Mouse (Mus musculus) heart, adult 18-20 months (tissue): Measurements from ENCODE around the gene Skp2. TPM values are rescaled to one million over a fixed set of nuclear protein-coding genes. Genes with fewer than 3 reads are reported as not detected.
"Not testable (repeated sequence)": the region's sequence is repeated elsewhere in the genome, so short reads cannot be mapped to it uniquely, and the experiment has no call there.

Experiments
- DNase-seq, 2 experiments: peaks; one replicate each; pipeline ENCODE4 v3.0.0; 2021 to 2022; ENCODE audit warnings: mixed read lengths in 1 of 2
- long read RNA-seq, 2 experiments: library from polyadenylated mRNA; stranded (forward); transcript quantifications; one replicate each; pipeline ENCODE4 v2.0.0; 2021
- total RNA-seq, 2 experiments: library from RNA; stranded (reverse); gene quantifications; 2 replicates each; pipeline ENCODE4 v1.2.3; 2021

Skp2 gene
- total RNA-seq = under 1 TPM; 0.59 to 0.69 TPM
- long read RNA-seq, experiment 1, partial matches to known transcripts = 0 of 3 reads
- long read RNA-seq, experiment 1, other reads (novel, unspliced or antisense) = 1 of 3 reads
- long read RNA-seq, experiment 2 = 0 reads

DNA sequence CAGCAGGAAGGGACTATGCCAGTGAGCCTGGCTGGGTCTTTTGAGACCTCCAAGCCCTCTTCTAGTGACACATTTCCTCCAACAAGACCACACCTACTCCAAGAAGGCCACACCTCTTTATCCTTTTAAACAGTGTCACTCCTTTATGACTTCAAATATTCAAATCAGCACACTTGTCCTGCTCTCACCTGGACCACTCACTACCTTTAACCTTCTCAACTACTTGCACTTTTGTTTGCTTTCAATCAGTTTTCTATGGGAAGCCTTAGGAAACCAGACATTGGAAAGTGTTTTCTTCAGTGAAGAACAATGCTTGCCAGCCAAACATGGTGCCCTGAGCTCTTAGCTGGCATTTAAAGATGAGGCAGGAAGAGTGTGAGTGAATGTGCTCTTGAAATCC, at the start of gene Skp2:
Gene Skp2, minus strand, starts transcription at position 101 of the 400 bp plus-strand sequence.
- DNase-seq = no peak

DNA sequence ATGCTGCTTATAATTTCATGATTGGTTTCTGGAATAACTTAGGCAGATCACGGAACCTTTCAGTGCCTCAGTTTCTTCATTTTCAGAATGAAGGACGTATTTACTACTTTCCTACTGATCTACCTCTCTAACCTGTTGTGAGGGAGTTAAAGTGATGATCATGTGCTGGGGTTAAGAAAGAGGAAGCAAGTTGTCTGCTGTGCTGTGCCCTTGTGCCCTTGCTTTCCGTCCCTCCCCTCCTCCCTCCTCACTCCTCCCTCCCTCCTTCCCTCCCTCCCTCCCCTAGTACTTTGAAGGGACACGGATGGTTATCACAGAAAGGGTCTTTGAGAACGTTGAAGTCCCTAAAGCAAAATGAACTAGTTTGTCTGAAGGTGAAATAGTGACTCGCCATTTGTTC, 43.2 kb upstream of the Skp2 start:
- DNase-seq = no peak

DNA sequence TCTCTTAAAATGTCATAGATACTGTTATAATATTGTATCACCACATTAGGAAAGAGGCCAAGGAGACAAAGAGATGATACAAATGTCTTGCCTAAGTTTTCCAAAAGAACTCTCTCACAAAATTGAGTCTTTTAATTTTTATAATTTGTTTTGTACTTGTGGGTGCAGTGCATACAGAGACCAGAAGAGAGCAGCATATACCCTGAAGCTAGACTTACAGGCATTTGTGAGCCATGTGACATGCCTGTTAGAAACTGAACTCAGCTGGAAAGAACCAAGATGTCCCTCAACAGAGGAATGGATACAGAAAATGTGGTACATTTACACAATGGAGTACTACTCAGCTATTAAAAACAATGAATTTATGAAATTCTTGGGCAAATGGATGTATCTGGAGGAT, 37.5 kb upstream of the Skp2 start:
- not testable (repeated sequence) for DNase-seq

DNA sequence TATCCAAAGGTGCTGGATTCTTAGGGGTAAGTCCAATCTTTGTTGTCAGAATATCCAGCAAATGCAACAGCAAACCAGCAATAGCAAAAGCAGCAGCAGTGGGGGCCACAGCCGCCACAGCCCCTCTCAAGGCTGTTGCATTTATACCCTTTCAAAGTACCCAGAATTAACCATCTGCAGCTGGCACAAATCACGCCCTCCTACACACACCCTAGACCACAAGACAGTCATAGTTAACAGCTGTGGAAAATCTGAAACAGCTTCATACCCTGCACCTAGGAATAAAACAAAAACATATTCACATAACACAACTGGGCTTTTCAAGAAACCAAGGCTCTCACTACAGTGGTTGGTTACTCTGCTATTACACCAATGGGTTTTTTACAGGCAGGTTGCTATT, 34.6 kb upstream of the Skp2 start:
- DNase-seq = no peak

DNA sequence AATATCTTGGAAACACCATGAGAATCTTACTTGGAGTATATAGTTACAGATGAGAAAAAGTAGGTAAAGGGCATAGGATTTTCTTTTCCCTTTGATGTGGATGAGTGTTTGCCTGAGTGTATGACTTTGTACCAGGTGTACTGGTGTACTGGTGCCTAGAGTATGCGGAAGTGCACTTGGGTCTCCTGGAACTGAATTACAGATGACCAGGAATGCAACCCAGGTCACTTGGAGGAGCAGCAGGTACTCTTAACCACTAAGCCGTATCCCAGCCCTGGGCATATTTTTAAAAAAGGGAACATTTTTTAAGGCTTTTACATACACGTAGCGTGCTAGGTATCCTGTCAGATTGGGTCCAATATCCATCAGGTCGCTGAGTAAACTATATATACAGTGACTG, 28.8 kb upstream of the Skp2 start:
- DNase-seq = no peak

DNA sequence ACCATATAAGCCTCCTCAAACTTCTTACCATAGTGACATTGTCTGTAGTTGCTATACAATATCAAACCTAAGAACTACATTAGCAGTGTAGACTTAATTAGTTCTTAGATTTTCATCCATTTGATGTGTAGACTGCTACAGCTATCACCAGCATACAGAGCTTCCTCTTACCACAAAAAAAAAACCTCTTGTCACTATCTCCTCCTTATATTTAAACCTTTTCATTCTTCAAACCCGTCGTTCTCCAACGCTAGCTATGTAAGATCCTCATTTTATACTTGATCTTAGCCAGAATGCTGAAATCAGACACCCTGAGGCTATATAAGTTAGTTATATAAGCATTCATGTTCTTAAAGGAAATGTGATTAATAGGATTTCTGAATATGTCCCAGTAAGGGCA, 21.8 kb upstream of the Skp2 start:
- DNase-seq = no peak

DNA sequence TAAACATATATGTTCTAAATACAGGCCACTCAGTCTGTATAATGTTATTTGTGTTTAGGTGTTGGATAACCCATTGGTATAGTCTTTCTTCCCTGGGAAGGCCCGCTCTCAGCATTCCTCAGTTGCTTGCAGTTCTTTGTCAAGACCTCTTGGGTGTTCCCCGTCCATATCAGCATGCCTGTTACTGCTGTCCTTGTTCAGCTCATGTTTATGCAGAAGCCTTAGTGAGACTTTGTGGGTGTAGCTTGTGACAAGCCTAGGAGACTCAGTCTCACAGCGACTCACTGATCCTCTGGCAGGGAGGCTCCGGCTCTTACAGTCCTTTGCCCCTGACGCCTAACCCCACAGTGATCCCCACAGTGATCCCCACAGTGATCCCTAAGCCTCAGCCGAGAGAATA, 8.9 kb upstream of the Skp2 start:
- no peak for DNase-seq

DNA sequence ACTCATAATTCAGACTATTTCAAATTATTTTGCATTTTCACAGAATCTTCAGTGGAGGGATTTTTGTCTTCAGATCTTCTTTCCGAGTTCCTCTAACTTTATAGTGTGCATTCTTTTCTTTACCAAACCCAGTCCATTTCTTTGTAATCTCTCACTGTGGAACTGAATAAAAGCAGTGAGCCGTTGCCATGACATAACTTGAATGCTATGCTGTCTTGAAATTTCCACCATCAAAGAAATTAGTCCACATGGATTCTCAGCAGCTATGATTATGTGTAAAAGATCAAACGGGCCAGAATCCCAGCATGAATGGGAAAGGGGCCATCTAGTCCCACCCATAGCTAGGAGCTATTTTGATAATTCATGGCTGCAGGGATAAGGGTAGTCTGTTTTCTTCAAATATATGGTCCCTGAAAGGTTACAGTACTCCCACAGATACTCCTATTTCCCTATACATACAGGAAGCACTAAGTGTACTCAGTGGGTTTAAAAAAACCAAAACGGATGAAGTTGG, 7.4 kb upstream of the Skp2 start:
- DNase-seq = no peak

DNA sequence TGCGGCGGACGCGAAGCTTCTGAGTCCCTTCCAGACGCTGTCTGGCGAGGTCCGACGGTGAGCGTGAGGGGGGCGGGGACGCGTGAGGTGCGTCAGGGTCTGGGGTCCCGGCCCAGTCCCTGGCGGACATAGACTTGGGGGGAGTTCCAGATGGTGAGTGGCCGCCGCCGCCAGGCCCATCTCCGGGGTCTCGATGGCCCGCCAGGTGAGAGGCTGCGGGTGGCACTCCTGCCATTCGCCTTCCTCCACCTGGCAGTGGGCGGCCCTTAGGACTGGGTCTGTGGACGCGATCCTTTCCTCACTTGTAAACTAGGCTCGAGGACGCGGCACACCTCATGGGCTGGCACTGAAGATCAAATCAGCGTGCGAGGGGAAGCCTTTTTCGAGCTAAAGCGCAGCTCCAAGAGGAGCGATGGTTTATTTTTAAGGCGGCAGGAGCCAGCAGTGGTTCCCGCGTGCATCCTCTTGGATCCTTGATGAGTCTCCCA, 14.5 kb downstream of the Skp2 start:
- DNase-seq = no peak

DNA sequence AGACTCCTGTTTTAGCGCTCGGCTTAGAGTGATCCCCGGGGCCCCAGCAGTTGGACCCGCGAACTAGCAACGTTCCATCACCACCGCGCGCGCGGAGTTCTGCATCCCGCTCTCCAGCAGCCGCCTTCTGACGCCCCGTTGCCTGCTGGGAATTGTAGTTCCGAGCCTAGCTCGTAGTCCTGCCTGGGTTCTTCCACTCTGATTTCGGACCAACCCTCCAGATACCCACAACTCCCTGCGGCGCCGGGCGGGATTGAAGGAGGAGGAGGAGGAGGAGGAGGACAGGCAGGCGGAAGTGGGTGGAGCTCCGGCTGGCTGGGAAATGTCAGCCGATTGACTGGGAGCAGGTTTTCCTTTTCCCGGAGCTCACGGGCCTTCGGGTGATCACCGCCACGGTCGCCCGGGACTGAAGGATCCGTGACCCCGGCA, 15.0 kb downstream of the Skp2 start, which contains the start of gene Lmbrd2:
Gene Lmbrd2, plus strand, starts transcription at position 299 of the 429 bp plus-strand sequence.
- DNase-seq = peak; percentile 99

DNA sequence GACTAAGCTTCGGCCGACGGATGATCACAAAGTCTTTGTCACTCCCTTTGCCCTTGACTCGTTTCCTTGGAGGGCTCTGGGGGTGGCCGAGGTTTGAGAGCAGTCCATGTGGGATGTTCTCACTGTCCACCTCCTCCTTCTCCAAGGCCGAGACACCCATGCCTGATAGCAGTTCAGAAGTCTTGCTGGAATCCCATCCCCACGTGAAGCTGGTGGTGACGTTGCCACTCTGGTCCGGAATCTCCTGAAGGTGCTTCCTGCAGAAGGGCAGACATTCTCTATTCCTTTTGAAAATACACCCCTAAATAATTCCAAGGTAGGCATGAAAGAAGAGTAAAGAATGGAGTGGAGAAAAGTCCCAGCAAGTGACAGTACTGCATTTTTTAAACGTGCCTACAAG, 15.8 kb downstream of the Skp2 start:
- DNase-seq = no peak

DNA sequence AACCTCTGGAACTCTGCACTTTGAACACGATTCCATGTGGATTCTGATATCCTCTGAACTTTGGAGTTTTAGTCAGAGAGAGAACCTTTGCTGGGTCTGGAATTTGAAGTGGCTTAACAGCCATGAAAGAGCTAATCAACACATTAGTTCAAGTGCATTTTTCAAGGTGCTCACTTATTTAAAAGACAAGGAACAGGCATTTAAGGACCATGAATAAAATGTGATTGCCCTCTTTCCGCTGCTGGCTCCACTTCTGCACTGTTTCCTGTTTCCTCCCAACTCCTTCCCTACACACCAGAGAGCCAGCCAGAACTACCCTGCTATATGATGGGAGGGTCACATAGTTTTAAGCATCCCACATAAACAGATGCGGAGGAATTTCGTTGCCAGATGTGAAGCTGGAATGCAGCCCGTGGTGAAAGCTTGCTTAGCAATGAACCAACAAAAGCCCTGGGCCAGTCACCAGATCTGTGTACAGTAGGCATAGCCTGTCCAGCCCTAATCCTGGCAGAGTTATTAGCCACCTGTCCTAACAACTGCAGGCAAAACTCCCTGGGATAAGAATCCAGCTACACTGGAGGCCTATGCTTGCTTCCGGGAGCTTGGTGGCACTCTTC, 20.2 kb downstream of the Skp2 start:
- peak; percentile 35 to 42 for DNase-seq

DNA sequence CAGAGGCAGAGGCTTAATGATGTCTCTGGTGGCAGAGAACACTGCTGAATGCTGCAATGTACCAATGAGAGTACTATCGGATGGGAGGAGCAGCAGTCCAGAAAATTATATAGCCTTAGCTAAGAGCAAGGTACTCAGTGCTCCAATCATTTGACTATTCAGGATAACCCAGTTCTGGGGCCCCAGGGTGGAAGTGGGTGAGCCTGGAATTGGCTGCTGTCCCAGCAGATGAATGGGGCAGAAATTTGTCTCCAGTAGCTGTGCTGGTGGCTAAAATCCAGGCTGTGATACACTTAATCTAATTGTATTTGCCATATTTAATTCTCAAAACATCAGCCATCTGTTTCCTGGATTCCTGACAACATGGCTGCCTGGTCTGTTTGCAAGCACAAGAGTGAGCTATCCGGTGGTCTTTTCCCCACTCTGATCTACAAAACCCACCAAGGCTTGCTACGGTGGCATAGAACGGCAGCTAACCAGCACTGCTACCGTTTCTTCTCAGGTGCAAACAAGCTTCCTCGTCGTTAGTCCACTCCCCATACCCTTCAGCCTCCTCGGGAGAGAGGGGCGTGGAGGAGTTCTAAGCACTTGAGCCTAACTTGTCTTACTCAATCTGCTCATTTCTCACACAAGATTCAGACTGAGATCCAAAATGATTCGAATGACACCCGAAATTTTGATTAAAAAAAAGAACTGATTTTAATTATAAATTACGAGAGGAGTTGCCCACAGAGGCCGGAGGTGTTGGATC, 22.4 kb downstream of the Skp2 start:
- peak in 1 of 2 experiments; percentile 24 for DNase-seq

DNA sequence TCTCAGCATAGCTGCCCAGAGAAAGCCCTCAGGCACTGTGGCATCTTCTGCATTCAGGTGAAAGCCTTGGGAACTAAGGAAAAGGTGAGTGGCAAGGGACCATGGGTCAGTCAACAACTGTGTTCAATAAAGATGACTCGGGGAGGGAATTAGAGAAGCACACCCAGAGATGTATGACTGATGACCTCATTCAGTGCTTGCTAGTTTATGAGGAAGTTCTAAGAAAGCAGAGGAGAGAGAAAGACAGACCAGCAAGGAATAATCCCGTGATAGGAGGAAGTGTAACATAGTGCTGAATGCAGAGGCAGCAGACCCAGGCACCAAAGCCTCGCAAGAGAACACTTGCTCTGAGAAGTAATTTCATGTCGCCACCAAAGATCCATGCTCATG, 23.7 kb downstream of the Skp2 start:
- DNase-seq = peak in 1 of 2 experiments; percentile 25

DNA sequence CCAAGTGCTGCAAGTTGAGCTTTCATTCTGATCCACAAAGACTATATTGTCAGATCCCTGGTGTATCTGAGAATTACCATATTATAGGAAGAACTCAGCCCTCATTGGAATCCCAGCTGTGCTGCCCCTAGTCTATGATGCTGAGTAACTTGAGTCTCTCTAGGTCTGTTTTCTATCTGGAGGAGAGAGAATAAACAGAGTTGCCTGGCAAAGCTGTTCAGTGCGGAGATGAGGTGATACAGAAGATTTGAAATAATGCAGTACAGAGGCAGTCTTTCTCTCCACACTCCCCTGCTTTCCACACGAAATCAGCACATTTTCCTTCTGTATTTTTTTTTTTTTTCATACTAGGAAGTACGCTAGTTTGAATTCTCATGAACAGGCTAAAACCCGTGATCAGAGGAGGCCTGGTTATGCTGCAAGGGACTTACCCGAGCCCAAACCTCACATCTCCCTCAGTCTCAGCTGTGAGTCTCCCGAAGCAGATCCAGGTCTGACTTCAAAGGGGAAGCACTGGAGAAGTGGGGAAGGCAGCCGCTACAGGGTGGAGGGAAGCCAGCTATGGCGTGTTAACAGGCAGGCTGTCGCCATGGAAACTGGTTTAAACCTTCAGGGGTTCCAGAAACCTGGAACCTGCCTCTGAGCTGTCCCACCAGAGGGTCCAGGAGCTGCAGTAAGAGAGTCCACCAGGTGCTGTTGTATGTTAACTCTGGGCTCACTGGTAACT, 24.3 kb downstream of the Skp2 start:
- peak in 1 of 2 experiments; percentile 30 for DNase-seq

DNA sequence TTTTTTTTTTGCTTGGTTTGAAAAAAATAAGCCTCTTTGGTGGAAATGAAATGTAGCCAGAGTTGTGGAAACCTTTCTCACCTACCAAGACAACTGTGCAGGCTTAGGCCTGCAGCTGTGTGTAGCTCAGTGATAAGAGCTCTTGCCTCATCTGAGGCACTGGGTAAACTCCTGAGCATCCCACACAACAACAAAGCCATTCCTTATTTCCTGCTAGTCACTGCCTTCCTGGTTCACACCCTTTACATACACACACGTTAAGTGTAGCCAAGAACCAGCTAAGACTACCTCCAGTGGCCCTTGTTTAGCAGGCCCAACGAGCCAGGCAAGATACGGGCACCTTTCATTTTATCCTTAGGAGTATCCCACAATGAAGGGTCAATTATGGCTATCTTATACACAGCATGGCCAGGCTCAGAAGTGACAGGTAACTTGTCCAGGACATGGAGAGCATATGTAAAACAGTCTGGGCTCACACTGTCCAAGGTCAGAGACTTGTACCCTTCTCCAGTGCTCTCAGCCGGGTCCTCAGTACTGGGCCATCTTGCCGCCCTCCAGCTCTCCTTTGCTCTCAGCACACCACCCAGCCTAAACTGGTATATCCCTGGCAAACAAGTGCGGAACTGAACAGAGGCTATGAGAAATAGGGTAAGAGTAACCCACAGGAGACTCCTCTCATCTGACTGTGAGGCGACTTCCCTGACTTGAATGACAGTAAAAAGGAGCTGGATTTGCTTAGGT, 28.0 kb downstream of the Skp2 start:
- DNase-seq = no peak

DNA sequence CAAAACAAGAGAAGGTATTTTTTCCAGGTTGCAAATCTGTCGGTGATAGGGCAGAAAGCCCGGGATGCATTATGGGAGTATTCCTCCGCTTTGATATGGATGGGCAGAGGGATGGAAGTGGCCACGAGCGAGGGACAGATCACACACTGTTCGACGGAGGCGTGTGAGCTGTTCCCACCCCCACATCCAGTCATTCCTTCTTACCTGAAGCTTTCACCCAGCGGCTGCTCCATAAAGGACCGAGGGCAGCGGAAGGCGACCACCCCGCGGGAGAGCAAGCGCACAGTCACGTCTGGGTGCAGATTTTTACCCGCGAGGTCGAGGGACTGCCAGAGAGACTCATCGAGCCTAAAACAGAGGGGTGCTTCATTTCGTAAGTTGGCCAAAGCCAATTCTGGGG, 30.4 kb downstream of the Skp2 start:
- no peak for DNase-seq

DNA sequence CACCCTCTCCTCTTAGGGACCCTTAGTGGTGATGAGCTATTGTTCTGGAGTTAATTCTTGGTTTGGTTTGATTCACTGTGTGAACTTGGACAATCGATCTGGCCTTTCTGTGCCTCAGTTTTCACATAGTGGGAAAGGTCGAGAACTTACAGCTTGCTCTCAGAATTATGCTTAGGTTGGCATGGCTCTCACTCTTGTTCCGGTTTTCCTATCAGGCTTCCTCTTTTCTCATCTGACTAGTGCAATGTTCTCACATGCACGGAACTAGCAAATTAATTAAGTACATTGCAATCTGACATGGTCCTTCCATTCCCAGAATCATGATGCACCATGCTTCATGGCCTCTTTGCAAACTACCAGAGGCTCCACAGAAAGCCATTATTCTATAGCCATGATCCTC, 32.2 kb downstream of the Skp2 start:
- DNase-seq = peak in 1 of 2 experiments; percentile 34

DNA sequence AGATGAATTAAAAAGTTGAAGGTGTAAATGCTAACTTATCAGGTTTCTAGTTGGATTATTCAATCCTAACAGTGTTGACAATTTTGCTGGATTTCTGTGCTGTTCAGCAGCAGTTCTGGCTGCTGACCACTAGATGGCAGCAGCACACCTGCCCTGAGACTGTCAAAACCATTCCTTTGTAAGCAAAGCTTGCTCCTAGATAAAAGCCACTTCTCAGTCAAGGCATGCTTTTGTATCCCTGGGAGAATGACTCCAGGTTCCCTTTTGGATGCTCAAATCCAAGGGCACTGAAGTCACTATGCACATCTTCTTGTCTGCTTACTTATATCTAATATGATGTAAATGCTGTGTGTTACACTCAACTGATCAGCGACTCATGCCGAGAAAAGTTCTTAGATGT, 35.1 kb downstream of the Skp2 start:
- peak; percentile 38 to 66 for DNase-seq

DNA sequence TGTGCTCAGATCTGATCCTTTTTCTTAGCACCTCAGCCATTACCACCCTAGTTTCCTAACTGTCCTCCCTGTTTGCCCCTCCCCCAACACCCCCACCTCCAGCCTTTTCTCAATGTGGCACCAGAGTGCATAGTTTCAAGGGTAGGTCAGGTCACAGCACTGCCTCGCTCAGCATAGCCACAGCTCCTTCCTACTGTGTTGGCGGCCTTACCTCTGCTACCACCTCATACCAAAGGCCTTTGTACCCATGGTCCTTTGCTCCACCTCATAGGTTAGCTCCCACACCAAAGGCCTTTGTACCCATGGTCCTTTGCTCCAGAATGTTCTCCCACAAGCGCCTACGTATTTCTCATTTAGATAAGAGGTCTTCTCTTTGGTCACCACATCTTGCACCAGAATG, 36.4 kb downstream of the Skp2 start:
- DNase-seq = no peak

DNA sequence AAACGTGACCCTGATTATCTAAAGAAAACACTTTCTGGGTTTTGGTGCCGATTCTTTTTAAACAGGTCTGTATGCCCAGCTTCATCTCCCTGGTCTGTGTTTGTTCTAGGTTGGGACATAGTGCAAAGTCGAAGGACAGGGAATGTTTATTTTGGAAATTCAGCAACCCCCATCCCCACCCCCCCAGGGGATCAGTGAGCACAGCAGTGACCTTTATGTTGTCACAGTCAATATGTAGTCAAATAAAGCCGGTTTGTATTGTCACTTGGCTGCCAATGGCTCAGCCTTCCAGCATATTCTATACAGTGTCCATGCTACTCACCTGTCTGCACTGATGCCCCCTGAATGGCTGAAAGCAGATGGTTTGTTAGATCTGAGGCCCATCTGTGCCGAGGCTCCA, 40.6 kb downstream of the Skp2 start:
- DNase-seq = no peak

DNA sequence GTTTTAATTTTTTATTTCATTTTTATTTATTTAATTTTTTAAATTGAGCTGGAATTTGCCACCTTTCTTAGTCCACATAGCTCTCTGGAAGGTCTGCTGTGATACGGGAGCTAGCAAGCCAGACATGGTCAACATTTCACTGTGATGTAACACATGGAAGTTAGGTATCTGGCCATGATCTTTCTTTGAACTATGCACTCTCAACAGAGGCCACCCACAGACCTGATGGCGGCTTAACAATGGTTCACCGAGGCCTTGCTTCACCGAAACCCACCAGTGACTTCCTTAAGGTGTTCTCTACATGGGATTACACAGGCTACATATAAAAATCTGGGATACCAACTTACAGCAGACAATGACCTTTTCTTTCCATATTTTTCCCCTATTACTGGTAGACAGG, 41.1 kb downstream of the Skp2 start:
- no peak for DNase-seq
